Mouse (Mus musculus) urinary bladder, postnatal 14 days (tissue): ENCODE results near the gene Chil4.

Experiments used
- DNase-seq: peaks from one replicate; pipeline ENCODE4 v3.0.0; 2021; ENCODE audit warnings: low spot score

Chil4 gene

GRCm38 (mm10) chr3:106170522-106171053 lies 48.7 kb downstream of the Chil4 start:
- DNase-seq, result no peak

DNA sequence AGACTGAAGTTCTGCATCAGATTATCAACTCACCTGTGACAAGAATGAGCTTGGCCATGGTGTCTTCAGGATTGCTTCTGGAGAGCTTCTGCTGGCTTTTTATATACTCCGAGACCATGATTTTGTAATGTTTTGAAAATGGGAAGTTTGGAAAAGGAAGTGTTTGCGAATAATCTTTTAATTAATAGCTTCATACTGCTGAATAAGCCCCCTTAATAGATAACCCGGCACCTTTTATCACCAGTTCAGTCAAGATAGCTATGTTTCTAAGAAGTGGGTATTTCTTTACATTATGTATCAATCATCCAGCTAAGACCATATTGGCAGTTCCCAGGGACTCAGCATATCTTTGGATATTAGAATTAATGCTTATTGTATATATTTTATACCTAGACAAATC lies 51.8 kb downstream of the Chil4 start, which contains the start of gene Chil3:
Gene Chil3 (minus strand): TSS at position 101 of the 400 bp plus-strand sequence.
- no peak for DNase-seq

- DNase-seq, result no peak
Observed at GRCm38 (mm10) chr3:106154413-106154812, 64.9 kb downstream of the Chil4 start.
